Mouse (Mus musculus) heart, postnatal 25 days (tissue): ENCODE data around the gene Tmem181a. TPM values are rescaled to one million over a fixed set of nuclear protein-coding genes. Genes with fewer than 3 reads are reported as not detected.

Source experiments
- total RNA-seq, 2 experiments: library from RNA; stranded (reverse); gene quantifications; 2 replicates each; pipeline ENCODE4 v1.2.3; 2021

Gene Tmem181a
- total RNA-seq, 2 experiments from 2014 or later = 8.7 to 8.8 TPM

Other genes starting within 250 kb of the Tmem181a start
- gene Serac1, start 177.1 kb upstream of the Tmem181a start, total RNA-seq = 10 to 100 TPM in 1 of 2 experiments, 1 to 10 TPM in 1; 6.0 to 10.4 TPM
- gene Gtf2h5, start 177.1 kb upstream of the Tmem181a start, total RNA-seq = 10 to 100 TPM; 68.5 to 68.6 TPM
- gene Tulp4, start 150.4 kb upstream of the Tmem181a start, total RNA-seq = 100 to 1,000 TPM in 1 of 2 experiments, 10 to 100 TPM in 1; 99.6 to 111 TPM
- gene Dynlt1a, start 60.6 kb downstream of the Tmem181a start, total RNA-seq = 1 to 10 TPM; 1.1 to 1.3 TPM
- gene Dynlt1b, start 173.3 kb downstream of the Tmem181a start, total RNA-seq = 10 to 100 TPM; 53.6 to 56.5 TPM